Mouse (Mus musculus) myocyte (in vitro differentiated cells): ENCODE data around the gene Slc22a2.

Experiments
- E2F4 ChIP-seq: IDR thresholded peaks from one replicate; pipeline ENCODE4 v1.6.1; 2011; ENCODE audit warnings: mild to moderate bottlenecking, control low read depth, moderate library complexity; ENCODE audit not compliant: insufficient read depth
- MAX ChIP-seq: IDR thresholded peaks from one replicate; pipeline ENCODE4 v1.6.1; 2011; ENCODE audit warnings: low read depth, mild to moderate bottlenecking, control low read depth
- MYOD1 ChIP-seq, 3 experiments: IDR thresholded peaks; one replicate each; pipeline ENCODE4 v1.6.1; 2011; ENCODE audit warnings: control low read depth in 2 of 3, low read depth in 2 of 3, mild to moderate bottlenecking in 2 of 3, moderate library complexity in 1 of 3; ENCODE audit not compliant: insufficient read length in 2 of 3, control insufficient read depth in 1 of 3
- MYOG ChIP-seq, 3 experiments: IDR thresholded peaks; one replicate each; pipeline ENCODE4 v1.6.1; 2011; ENCODE audit warnings: control low read depth in 2 of 3, low read depth in 2 of 3, mild to moderate bottlenecking in 2 of 3; ENCODE audit not compliant: insufficient read length in 2 of 3, control insufficient read depth in 1 of 3, insufficient read depth in 1 of 3
- POLR2A ChIP-seq: IDR thresholded peaks from one replicate; pipeline ENCODE4 v1.6.1; 2011; ENCODE audit warnings: low read depth, mild to moderate bottlenecking, control low read depth, moderate library complexity; ENCODE audit not compliant: insufficient read length
- POLR2AphosphoS2 ChIP-seq: IDR thresholded peaks from one replicate; pipeline ENCODE4 v1.6.1; 2011; ENCODE audit warnings: low read depth, control low read depth; ENCODE audit not compliant: insufficient read length
- REST ChIP-seq: IDR thresholded peaks from one replicate; pipeline ENCODE4 v1.6.1; 2011; ENCODE audit warnings: mild to moderate bottlenecking, control low read depth, moderate library complexity; ENCODE audit not compliant: insufficient read depth, insufficient read length
- TCF12 ChIP-seq: IDR thresholded peaks from one replicate; pipeline ENCODE4 v1.6.1; 2011; ENCODE audit warnings: mild to moderate bottlenecking, control low read depth; ENCODE audit not compliant: poor library complexity, insufficient read depth, severe bottlenecking
- TCF3 ChIP-seq: IDR thresholded peaks from one replicate; pipeline ENCODE4 v1.6.1; 2011; ENCODE audit warnings: low read depth, control low read depth; ENCODE audit not compliant: insufficient read length
- USF1 ChIP-seq: IDR thresholded peaks from one replicate; pipeline ENCODE4 v1.6.1; 2011; ENCODE audit warnings: low read depth, mild to moderate bottlenecking, control low read depth, moderate library complexity

DNA sequence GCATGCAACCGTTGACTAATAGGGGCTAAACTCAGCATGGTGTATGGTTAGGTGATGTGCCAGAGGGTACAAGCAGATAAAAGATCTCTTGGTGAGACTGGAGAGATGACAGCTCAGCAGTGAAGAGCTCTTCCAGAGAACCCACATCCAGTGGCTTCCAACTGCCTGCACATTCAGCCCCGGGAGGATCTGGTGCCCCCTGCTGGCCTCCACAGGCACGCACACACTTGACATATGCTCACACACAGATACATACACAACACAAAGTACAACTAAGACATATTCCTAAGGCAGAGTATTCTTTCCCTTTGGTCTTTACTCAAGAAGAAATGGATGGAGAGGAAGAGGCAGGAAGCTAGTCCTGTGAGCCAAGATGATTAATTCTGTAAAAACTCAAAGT, 55.7 kb downstream of the Slc22a2 start:
- TF ChIP-seq E2F4 = no peak
- TF ChIP-seq TCF12 = no peak
- TF ChIP-seq MAX = no peak
- no peak for TF ChIP-seq POLR2A
- no peak for TF ChIP-seq POLR2AphosphoS2
- no peak for TF ChIP-seq MYOG (IDR thresholded peaks at IDR 0.05; ENCODE audit: control insufficient read depth in 1 of 3, insufficient read depth in 1 of 3, insufficient read length in 2 of 3, low read depth in 2 of 3)
- no peak for TF ChIP-seq MYOD1 (IDR thresholded peaks at IDR 0.05; ENCODE audit: control insufficient read depth in 1 of 3, insufficient read length in 2 of 3, low read depth in 2 of 3)
- no peak for TF ChIP-seq USF1
- no peak for TF ChIP-seq TCF3
- TF ChIP-seq REST = no peak
